Mouse (Mus musculus) NIH3T3 (cell line): ENCODE results near the gene Nucb2.

ENCODE experiments used
- DNase-seq: peaks from one replicate; pipeline ENCODE4 v3.0.0-alpha.2; 2012; ENCODE audit warnings: low read depth

The Nucb2 gene

DNA sequence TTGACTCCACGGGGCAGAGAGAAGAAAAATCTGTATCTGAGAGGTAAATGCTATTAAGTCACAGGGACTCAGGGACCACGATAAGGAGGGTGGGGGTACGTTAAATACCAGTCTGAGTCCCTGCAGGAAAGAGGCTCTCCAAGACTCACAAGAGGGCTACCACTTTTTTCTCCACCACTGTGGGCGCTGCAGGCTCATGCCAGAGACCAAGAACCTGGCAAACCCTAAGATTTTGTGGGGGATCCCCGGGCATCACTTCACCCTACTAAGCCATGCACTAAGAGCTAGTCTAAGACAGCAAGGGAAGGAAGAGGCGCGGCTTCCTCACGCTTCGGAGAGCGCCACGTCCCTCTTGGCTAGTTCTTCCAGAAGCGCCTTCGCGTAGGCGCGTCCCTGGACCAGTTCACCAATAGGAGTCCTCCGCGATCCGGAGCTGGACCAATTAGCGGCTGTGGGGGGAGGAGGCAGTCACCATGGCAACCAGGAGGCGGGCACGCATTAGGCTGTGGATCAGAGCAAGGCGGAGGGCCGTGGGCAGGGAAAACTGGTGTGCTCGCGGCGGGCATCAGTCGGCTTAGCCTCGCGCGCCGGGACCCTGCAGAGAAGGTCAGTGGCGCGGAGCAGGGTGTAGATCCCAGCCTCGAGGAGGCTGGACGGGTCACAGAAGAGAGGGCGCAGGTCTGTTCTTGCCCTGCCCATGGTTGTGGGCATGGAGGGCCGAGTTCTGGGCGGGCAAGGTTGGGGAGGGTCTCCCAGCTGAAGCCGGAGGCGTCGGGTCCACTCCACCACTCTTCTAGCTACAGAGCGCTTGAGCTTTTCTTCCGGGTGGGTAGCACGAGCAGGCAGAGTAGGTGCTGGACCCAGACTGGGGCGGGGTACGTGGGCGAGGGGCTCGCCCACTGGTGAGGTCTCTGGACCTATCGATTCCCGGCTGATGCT, at the start of gene Nucb2:
TSS of gene Nucb2 (plus strand) at position 491 of the 939 bp plus-strand sequence.
- DNase-seq, result peak; percentile 98

DNA sequence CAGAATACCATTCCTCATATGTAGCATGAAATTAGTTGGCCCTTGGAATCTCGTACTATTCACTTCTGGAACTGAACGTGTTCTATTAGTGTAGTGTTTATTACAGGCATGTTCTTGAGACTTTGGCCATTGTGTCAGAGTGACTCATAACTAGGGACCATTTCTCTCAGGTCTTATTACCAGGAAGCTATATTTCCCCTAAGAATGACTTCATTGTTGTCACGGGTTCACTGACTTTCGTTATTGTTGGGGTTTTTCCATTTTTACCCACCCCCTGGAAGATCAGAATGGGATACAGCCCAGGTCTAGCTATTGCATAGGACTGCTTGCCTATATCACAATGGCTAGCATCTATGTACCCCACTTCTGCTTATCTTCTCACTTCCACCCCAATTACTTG, 47.2 kb upstream of the Nucb2 start:
- DNase-seq, result peak; percentile 55

DNA sequence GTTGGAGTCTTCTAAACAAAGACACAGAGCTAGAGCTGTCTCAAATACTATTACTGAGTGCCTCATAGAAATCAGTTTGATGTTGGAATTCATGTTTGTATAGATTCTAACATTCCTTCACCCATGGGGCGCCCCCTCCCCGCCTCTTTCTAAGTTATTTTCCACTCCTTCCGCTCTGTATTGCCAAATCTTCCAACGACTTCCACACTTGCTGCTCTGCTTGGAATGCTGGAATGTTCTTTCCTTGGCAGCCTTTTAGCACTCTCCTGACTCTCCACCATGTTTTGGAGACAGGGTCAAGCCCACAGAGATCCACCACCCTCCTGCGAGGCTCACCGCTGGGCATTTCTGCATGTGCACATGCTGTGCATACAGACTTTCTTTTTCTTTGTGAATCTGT, 46.8 kb upstream of the Nucb2 start:
- peak; percentile 75 for DNase-seq

DNA sequence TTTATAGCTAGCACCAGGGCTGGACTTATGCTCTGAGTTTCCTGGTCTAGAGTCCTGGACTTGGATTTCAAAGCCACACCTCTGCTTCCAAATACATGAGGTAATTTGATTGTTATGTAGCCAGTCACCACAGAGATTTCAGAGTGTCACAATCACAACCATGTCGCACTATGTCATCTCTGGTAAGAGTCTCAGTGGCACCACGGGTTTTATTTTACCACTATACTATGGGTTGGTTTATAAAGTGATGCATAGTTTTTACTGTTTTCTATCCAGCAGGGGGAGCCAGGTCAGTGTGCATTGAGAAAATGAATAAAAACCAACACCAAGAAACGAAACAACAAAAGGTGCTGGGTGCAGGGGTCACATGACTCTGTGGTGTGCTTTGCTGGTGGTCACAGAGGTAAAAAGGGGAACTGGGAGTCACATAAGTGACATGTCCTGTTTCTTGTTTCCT, 45.2 kb upstream of the Nucb2 start:
- DNase-seq, result peak; percentile 73

DNA sequence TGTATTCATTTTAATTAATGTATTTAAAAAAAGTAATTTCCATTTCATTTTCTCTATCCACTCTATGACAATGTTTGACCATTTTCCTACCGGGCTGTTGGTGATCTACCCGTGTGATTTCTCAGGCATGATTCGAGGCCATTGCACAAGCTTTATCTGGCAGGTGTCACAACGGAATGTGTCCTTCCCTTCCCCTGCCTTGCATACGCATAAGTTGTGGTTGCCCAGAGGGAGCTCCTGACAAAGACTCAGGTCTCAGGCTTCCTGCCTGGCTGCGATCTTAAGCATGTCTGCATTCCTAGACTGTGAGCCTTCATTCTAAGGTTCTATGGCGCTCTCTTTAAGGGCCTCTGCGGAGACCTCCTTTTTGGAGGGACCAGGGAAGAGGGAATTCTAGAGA, 42.1 kb upstream of the Nucb2 start:
- DNase-seq, result peak; percentile 31

DNA sequence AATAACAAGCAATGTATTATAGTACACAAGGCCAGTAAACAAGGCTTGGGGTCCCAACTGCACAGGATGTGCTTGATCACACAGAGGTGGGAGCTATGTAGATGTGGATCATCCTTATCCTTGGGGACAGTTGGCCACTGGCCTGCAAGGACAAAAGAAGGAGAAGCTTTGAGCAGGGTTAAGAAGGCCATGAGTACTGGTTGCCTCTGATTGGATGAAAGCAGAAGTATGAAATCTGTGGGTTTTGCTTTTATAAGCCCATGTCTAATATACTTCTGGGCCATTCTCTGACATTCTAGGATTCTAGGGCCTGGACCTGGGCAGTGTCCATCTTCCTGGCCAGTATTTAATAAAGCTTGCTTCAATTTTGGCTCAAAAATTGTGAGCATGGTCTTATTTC, 28.3 kb upstream of the Nucb2 start:
- no peak for DNase-seq

DNA sequence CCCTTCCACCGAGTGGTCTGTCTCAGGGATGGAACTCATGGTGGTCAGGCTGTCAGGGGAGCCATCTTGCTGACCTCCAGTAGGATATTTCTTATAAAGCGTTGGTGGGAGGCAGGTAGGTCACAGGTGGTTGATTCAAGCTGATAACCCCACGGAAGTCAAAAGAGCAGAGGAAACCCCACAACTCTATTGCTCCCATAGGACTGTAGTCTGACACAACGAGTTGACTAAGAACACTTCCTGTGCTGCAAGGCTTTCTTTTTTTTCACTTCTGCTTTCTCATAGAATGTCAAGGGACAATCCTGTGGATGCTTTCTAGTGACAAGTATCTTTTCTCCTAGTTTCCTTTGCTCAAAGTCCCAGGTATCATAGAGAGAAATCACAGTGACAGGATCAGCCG, 27.9 kb upstream of the Nucb2 start:
- no peak for DNase-seq

DNA sequence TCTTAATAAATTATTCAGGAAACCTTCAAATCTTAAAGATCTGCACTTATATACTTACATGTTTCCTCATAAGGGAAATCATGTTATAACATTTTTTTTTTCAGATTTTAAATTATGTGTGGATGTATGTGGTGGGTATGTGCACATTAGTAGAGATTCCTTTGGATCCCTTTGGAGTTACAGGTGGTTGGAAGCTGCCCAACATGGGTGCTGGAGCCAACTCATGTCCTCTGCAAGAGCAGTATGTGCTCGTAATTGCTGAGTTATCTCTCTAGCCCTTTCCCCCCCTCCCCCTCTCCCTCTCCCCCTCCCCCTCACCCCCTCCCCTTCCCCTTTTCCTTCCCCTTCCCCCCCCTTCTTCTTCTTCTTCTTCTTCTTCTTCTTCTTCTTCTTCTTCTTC, 21.1 kb upstream of the Nucb2 start:
- no peak for DNase-seq

DNA sequence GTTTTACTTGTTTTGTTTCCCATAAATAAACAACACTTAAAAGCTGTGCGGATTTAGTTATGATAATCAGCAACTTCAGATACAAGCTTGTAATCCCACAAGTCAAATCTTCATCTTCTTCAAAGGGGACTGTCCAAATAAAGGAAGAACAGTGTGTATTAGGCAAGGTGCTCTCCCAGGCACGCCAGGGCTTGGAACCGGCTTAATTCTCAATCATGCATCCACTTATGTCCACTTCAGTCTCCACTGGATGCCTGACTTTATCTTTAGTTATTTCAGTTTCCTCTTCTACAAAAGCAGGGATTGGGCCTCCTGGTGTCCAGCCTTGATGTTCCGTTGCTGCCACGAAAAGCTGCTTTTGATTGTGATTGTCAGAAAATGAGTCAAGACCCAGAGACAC, 20.4 kb upstream of the Nucb2 start:
- DNase-seq, result no peak

DNA sequence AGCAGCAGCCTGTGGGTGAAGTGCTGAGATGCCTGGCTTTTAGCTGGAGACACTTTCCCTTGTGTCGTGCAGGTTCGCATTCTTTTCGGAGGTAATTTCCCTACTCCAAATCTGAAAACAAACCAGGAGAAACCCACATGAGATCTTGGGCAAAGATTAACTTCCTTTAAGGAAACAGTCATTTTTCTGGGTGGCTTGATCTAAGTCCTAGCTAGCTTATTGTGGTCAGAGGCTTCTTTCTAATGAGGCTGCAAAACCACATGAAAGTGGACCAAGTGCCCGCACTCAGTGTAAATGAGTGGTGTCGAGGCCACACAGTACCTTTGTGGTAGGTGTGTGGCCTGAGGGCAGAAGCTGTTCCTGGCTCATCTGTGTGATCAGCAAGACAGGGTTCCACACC, 20.0 kb upstream of the Nucb2 start:
- no peak for DNase-seq

DNA sequence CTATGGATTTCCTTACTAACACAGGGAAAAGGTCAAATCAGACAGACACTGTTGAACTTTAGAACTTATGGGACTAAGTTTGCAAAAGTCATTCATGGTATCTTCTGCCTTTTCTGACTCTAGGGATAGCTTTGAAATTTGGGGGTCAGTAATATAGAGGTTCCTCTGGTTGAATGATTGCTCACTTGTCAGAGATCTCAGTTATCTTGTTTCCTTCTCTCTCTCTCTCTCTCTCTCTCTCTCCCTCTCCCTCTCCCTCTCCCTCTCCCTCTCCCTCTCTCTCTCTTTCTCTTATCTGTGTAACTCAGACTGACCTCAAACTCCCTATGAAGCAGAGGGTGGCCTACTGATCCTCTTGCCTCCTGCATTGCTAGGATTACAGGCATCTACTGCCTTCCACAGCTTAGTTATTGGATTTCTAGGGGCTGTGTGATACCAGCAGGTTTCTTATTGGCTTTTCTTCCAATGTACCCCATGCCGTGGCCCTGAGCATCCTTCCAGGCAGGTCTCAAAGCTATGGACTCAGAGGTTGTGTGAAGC, 19.0 kb upstream of the Nucb2 start:
- no peak for DNase-seq

DNA sequence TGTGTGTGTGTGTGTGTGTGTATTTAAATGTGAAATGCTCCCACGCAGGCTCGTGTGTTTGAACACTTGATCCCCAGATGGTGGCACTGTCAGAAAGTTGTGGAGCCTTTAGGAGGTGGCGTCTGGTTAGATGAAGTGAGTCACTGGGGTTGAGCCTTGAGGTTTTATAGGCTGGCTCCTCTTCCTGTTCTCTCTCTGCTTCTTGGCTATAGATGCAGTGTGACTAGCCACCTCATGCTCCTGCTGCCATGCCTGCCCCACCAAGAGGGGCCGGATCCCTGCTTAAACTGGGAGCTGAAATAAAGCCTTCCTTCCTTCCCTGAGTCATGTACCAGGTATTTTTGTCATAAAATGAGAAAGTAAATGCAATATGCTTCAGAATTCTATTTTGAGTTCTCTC, 13.1 kb upstream of the Nucb2 start:
- peak; percentile 62 for DNase-seq

DNA sequence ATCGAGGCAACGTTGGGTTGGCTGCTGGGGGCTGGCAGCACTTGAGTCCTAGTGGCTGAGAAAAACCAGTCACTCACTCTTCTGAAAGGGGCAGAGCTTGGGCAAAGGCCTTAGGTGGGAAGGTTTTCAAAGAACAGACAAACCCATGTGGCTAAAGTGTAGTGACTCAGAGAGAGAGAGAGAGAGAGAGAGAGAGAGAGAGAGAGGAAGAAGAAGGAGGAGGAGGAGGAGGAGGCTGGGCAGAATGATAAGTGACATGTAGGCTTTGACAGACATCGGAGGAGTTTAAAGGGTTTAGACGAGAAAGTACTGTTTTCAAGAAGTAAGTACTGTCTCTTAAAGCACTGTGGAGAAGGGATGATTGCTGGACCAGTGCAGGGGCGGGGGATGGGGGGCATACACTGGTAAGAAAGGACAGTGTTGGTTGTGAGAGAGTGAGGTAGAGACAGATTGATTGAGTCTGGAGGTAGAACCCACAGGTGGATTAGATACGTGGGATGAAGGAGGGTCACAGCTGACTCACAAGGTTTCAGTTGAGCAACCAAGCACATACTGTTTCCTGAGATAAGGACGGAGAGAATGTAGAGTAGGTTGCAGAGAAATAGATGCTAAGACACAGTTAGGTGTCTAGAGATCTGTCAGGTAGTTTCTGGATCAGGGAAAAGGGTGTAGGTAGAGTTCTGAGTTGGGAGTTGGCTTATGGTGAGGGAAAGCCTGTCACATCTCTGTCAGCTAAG, 10.7 kb upstream of the Nucb2 start:
- no peak for DNase-seq

DNA sequence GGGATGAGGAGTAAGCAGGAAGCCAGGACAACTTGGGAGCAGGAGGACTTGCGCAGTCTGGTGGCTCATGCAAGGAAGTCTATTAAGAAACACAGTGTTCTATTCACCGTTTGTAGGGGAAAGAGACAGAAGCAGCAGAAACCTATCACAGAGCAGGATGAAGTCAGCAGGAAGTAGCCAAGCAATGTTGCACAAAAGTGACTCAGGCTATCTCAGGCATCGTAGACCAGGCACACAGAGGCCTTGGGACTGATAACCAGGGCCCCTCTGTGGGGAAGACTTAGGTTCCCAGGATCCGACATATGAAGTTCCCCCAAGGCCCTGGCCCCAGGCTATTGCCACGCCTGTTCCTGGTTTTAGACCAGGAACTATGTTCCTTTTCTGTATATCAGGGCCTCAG, 9.6 kb upstream of the Nucb2 start:
- DNase-seq, result no peak

DNA sequence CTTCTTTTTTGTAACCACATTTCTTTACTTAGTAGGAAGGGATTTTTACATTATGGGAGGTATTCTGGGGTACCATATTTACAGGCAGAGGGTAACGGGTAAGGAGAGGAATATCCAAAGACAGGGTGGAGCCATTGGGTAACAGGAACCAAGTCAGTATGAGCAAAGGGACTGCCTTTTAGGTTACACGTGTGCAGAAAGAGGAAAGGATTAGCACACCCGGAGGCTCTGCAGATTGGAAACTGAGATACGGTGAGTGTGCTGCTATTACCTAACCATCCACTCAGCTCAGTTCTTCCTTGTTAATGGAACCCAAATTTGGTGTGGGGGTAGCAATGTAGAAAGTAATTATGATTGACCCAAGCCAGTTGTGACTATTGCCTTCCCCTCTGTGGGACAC, 7.4 kb upstream of the Nucb2 start:
- DNase-seq, result no peak

DNA sequence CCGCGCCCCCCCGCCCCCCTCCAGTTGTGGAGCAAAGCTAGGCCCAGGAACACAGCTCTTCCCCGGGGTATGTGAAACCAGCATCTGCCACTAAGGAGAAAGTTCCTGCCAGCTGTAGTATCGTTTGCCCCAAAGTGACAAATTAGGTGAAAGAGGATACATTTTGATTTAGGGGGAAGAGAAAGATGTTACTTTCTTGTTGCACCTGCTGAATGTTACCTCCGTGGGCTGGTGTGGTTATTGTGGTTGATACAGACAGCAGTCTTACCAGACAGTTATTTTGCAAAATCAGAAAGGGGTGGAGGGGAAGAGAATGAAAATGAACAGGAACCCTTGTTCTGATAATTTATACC, 625 bp downstream of the Nucb2 start:
- no peak for DNase-seq

DNA sequence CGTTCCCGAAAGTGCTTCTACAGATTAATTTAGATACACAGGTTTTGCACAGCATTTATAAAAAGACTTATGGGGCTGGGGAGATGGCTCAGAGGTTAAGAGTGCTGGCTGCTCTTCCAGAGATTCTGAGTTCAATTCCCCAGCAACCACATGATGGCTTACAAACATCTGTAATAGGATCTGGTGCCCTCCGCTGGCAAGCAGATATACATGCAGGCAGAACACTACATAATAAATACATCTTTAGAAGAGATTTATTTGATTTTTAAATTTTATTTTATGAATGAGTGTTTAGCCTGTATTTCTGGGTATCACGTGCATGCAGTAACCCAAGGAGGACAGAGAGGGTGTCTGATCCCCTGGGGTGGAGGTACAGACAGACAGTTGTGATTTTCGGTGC, 9.9 kb downstream of the Nucb2 start:
- peak; percentile 63 for DNase-seq

DNA sequence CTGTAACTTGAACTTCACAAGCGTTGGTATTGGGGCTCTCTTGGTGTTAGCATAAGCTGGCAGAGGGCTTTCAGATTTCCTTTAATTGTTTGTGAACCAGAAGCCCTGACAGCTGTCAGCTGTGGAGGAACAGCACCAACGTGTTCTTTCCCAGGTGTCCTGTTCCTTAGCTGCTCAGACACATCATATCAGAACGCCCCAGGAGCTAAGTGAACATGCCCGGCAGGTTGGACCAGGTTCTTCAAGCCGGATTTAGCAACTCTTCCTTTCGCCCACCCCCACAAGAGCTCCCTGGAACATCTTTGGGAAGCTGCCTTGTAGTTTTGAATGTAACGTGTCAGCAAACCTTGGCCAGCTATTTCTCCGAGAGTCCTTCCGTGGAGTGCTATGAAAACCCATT, 10.4 kb downstream of the Nucb2 start:
- DNase-seq, result no peak

DNA sequence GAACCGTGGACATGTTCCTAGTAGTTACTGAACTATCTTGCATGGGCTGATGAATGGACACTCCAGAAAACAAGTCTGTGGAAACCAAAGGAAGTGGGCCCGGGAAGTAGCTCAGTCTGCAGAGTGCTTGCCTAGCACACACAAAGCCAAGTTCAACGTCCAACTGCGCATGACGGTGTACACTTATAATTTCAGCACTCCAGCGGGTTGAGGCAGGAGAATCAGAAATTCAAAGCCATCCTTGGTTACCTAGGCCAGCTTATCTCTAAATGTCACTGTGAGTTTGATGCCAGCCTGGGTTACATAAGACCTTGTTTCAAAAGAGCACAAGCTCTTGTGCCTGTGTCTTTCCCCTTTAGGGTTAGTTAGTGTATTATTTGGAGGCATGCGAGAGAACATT, 10.9 kb downstream of the Nucb2 start:
- no peak for DNase-seq

DNA sequence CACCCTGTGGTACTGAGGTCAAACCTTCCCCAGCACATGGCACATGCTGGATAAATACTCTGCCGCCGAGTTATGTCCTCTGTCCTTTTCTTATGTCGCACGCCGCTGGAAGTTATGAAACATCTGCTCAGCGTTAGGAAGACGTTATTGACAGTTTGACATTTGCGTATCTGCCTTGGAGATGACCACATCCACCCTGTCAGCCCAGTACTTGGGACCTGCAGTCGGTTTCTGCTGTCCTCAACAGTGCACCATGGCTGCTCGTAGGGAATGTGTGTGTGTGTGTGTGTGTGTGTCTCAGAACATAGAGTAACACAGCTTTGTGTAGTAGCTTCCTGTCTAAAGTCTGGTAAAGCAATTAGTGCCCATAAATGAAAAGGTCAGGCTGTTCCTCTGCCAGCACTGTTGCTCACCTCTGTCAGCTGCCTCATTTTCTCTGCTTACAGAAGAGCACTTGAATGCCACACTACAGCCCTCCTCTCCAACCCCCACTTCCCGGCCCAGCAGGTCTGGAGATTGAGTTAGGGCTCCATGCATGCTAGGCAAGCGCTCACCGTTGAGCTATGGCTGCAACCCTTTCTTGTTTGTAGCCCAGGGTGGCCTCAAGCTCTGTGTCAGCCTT, 11.5 kb downstream of the Nucb2 start:
- DNase-seq, result no peak

DNA sequence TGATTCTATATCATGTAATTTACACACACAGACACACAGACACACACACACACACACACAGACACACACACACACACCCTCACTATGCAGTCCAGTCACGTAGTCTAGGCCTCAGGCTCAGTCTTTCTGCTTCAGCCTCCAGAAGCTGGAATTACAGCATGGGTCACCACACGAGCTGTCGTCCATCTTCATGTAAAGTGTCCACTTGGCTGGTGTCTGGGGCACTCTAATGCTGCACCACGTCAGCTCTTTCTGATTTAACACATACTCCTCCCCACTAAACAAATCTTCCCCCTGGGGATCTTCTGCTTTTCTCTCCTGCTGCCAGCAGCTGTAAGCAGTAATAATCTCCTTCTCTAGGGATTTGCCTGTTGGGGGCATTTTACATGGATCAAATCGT, 13.1 kb downstream of the Nucb2 start:
- no peak for DNase-seq

DNA sequence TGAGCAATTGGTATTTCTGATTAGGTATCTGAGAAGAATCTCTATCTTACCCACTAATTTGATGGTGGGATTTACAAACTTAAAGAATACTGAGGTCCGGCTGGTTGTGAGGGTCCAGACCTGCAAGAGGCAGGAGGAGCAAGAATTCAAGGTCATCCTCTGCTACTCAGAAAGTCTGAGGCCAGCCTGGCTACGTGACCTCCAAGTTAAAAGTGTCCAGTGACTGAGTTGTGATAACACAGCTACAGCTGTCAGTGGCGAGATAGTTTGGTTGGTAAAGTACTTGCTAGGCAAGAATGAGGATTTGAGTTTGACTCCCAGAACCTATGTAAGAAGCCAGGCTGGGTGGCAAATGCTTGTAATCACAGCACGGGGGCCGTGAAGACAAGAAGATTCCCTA, 14.0 kb downstream of the Nucb2 start:
- no peak for DNase-seq

DNA sequence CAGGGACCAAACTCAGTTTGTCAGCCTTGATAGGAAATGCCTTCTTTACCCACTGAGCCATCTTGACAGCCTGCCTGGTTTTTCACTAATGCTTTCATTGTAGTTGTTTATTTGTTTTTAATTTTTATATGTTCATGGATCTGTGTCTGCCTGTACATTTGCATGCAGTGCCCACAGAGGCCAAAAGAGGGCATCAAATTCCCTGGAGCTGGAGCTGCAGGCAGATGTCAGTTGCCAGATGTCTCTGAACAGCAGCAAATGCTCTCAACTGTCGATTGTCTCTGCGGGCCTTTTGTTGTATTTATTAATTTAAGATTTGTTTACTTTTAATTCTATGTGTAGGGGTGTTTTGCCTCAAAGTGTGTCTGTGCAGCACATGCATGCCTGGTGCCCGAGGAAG, 15.6 kb downstream of the Nucb2 start:
- DNase-seq, result peak; percentile 66
